ENCODE assay signal across 22 mouse cellular contexts in the genomic region with DNA sequence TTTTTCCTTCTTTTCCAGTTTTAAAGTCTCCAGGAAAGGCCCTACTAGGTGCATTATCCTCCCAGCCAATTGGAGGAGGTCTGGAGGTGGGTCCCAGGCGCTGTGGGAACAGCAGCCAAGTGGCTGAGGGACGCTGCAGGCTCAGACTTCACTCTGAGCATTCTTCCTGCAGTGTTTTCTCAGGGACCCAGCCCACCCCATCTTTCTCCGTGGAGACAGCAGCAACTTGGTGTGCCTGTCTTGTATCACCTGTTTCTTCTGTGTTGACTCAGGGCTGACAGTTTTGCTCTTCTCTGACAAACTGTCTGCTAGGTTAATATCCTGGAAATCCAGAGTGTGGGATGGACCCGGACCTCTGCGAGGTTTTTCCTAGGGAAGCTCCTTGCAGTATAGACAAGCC.
DNase-seq lines count a peak whose midpoint lies in the region; ATAC-seq and TF ChIP-seq lines count a peak whose summit lies in the region.
"Had no signal": no experiment of that assay in that cellular context is flagged by ENCODE, and none has a peak within 500 bp of the region (broad histone marks: within the 10 kb centered on the region; RNA-seq: fewer than 3 reads in every experiment).

No protein-coding gene starts in this region.

- no peak for TF ChIP-seq CTCF in E14TG2a.4 (conservative IDR thresholded peaks at IDR 0.05; ENCODE audit: low read length)

- H3K27ac ChIP-seq in intestine, embryonic 14.5 days (ENCODE audit: low read depth): 0 out of 2 replicates have a peak overlapping the region, but pooled peaks have one; percentile 9
- H3K27ac ChIP-seq in intestine, embryonic 16.5 days (ENCODE audit: low read length): no peak overlapping the region

- H3K4me3 ChIP-seq in intestine, embryonic 14.5 days (ENCODE audit: low read depth, low read length): no peak overlapping the region
- no peak overlapping the region for H3K4me3 ChIP-seq in intestine, embryonic 16.5 days (ENCODE audit: low read length)
- H3K4me3 ChIP-seq in E14TG2a.4 (replicated peaks; ENCODE audit: low read length): 0 out of 2 replicates have a peak overlapping the region, but pooled peaks have one; percentile 30

- H3K36me3 ChIP-seq in intestine, embryonic 14.5 days (ENCODE audit: control insufficient read depth, insufficient read depth, low read length): no peaks in the 10 kb centered on the region
- H3K36me3 ChIP-seq in intestine, embryonic 16.5 days (ENCODE audit: control insufficient read depth, insufficient read depth, low read length): no peaks in the 10 kb centered on the region
- H3K36me3 ChIP-seq in E14TG2a.4 (ENCODE audit: insufficient read depth, low read length): no peaks in the 10 kb centered on the region
- H3K36me3 ChIP-seq: G1E had no signal

- peak; percentile 70 for DNase-seq in heart, adult 11 months
- DNase-seq in heart, postnatal 10 days: no peak
- no peak for DNase-seq in intestine, embryonic 14.5 days (ENCODE audit: low spot score)
- no peak for DNase-seq in yolk sac, embryonic 10.5 days (ENCODE audit: low spot score)
- DNase-seq: adrenal gland, adult 2 months; adrenal gland, adult 8-10 months; adrenal gland, postnatal 10 days; adrenal gland, postnatal 14 days; adrenal gland, postnatal 25 days; adrenal gland, postnatal 36 days; B cell, adult 2 months; cerebellum, adult 11 months; cerebellum, adult 11-12 months; cerebellum, adult 18-20 months; cerebellum, adult 2 months had no signal

- peak; percentile 54 for ATAC-seq in intestine, embryonic 14.5 days (replicated peaks; ENCODE audit: low FRiP score, low TSS enrichment, low read depth)
- ATAC-seq in intestine, embryonic 16.5 days: no peak
- ATAC-seq: activated CD4-positive, CD25-positive, alpha-beta regulatory T cell, adult 4 months; CD4-positive, CD25-positive, alpha-beta regulatory T cell, adult 4 months; Patski had no signal

- no peak overlapping the region for H3K9ac ChIP-seq in intestine, embryonic 14.5 days (ENCODE audit: low read length)
- no peak overlapping the region for H3K9ac ChIP-seq in intestine, embryonic 16.5 days (ENCODE audit: low read depth, low read length)

- intact Hi-C loops in heart, postnatal 10 days (cut with DNase I): no loop called here

- H3K27me3 ChIP-seq in intestine, embryonic 14.5 days (replicated peaks; ENCODE audit: control insufficient read depth, insufficient read depth, low read length): peaks cover under 1% of the 10 kb centered on the region; the same call in 1 of the 2 replicates
- H3K27me3 ChIP-seq in intestine, embryonic 16.5 days (replicated peaks; ENCODE audit: control insufficient read depth, insufficient read depth, low read length): no peaks in the 10 kb centered on the region
- peaks cover 57% of the 10 kb centered on the region for H3K27me3 ChIP-seq in E14TG2a.4 (ENCODE audit: insufficient read depth, low read length)
- H3K27me3 ChIP-seq: CH12.LX had no signal

- no peaks in the 10 kb centered on the region for H3K9me3 ChIP-seq in intestine, embryonic 14.5 days (ENCODE audit: control insufficient read depth, low read length)
- no peaks in the 10 kb centered on the region for H3K9me3 ChIP-seq in intestine, embryonic 16.5 days (ENCODE audit: control insufficient read depth, low read length)
- H3K9me3 ChIP-seq in E14TG2a.4 (ENCODE audit: low read length): no peaks in the 10 kb centered on the region
- H3K9me3 ChIP-seq: G1E had no signal

- WGBS in intestine, embryonic 14.5 days: 21% methylated on average over 5 of the region's 5 CpGs
- WGBS in intestine, embryonic 16.5 days: 32% methylated on average over 5 of the region's 5 CpGs

- 0 out of 2 replicates have a peak, but pooled peaks cover 3% of the 10 kb centered on the region for H3K4me1 ChIP-seq in intestine, embryonic 14.5 days (replicated peaks; ENCODE audit: control insufficient read depth, insufficient read depth, low read length)
- H3K4me1 ChIP-seq in intestine, embryonic 16.5 days (ENCODE audit: control insufficient read depth, insufficient read depth, low read length): 0 out of 2 replicates have a peak, but pooled peaks cover 5% of the 10 kb centered on the region
- H3K4me1 ChIP-seq in E14TG2a.4 (replicated peaks; ENCODE audit: low read depth, low read length): peaks cover 25% of the 10 kb centered on the region

- H3K4me2 ChIP-seq in intestine, embryonic 14.5 days (ENCODE audit: low read length): no peak overlapping the region
- H3K4me2 ChIP-seq in intestine, embryonic 16.5 days (ENCODE audit: low read depth, low read length): no peak overlapping the region
